18 mouse cellular contexts compared by ENCODE assay signal in genomic region chr10:50197897-50198538, GRCm38 (mm10).
DNase-seq lines count a peak whose midpoint lies in the region; ATAC-seq lines count a peak whose summit lies in the region.
"Had no signal": no experiment of that assay in that cellular context is flagged by ENCODE, and none has a peak within 500 bp of the region (broad histone marks: within the 10 kb centered on the region; RNA-seq: fewer than 3 reads in every experiment).

No protein-coding gene starts in this region.

- H3K4me2 ChIP-seq in forebrain, embryonic 16.5 days (ENCODE audit: low read length) = no peak overlapping the region
- no peak overlapping the region for H3K4me2 ChIP-seq in midbrain, embryonic 11.5 days
- no peak overlapping the region for H3K4me2 ChIP-seq in embryonic facial prominence, embryonic 15.5 days (replicated peaks)
- H3K4me2 ChIP-seq: embryonic facial prominence, embryonic 13.5 days had no signal

- no peaks in the 10 kb centered on the region for H3K9me3 ChIP-seq in forebrain, embryonic 10.5 days
- no peaks in the 10 kb centered on the region for H3K9me3 ChIP-seq in forebrain, embryonic 16.5 days (ENCODE audit: control insufficient read depth, low read length)
- H3K9me3 ChIP-seq in midbrain, embryonic 11.5 days (ENCODE audit: control insufficient read depth, low read length) = no peaks in the 10 kb centered on the region
- H3K9me3 ChIP-seq in midbrain, embryonic 10.5 days (replicated peaks) = no peaks in the 10 kb centered on the region
- H3K9me3 ChIP-seq in embryonic facial prominence, embryonic 15.5 days (replicated peaks) = no peaks in the 10 kb centered on the region
- H3K9me3 ChIP-seq: embryonic facial prominence, embryonic 13.5 days had no signal

- WGBS in forebrain, embryonic 10.5 days = 71% methylated on average over 5 of the region's 5 CpGs
- WGBS in forebrain, embryonic 16.5 days = 54% methylated on average over 5 of the region's 5 CpGs
- 70% methylated on average over 5 of the region's 5 CpGs for WGBS in midbrain, embryonic 11.5 days
- 77% methylated on average over 5 of the region's 5 CpGs for WGBS in midbrain, embryonic 10.5 days
- 66% methylated on average over 5 of the region's 5 CpGs for WGBS in embryonic facial prominence, embryonic 15.5 days

- no peaks in the 10 kb centered on the region for H3K36me3 ChIP-seq in forebrain, embryonic 10.5 days (replicated peaks)
- no peaks in the 10 kb centered on the region for H3K36me3 ChIP-seq in forebrain, embryonic 16.5 days (ENCODE audit: control insufficient read depth, insufficient read depth)
- H3K36me3 ChIP-seq in midbrain, embryonic 11.5 days (ENCODE audit: control insufficient read depth, insufficient read depth, low read length) = no peaks in the 10 kb centered on the region
- H3K36me3 ChIP-seq in midbrain, embryonic 10.5 days = no peaks in the 10 kb centered on the region
- H3K36me3 ChIP-seq in embryonic facial prominence, embryonic 15.5 days = no peaks in the 10 kb centered on the region
- H3K36me3 ChIP-seq: embryonic facial prominence, embryonic 13.5 days had no signal

- no peak overlapping the region for H3K9ac ChIP-seq in forebrain, embryonic 16.5 days (replicated peaks; ENCODE audit: low read depth, low read length)
- H3K9ac ChIP-seq in midbrain, embryonic 11.5 days (ENCODE audit: low read length) = no peak overlapping the region
- H3K9ac ChIP-seq in embryonic facial prominence, embryonic 15.5 days = no peak overlapping the region
- H3K9ac ChIP-seq: embryonic facial prominence, embryonic 13.5 days; liver, postnatal 0 days had no signal

- no peak overlapping the region for H3K4me3 ChIP-seq in forebrain, embryonic 10.5 days
- H3K4me3 ChIP-seq in forebrain, embryonic 16.5 days (replicated peaks; ENCODE audit: low read length) = no peak overlapping the region
- no peak overlapping the region for H3K4me3 ChIP-seq in midbrain, embryonic 11.5 days (ENCODE audit: low read depth, low read length)
- H3K4me3 ChIP-seq in midbrain, embryonic 10.5 days = no peak overlapping the region
- no peak overlapping the region for H3K4me3 ChIP-seq in embryonic facial prominence, embryonic 15.5 days (replicated peaks)
- H3K4me3 ChIP-seq: embryonic facial prominence, embryonic 13.5 days had no signal

- peak; percentile 14 for DNase-seq in forebrain, embryonic 10.5 days (ENCODE audit: extremely low spot score, low spot score)
- DNase-seq in midbrain, embryonic 11.5 days (ENCODE audit: low spot score, missing footprints) = no peak
- DNase-seq in midbrain, embryonic 10.5 days (ENCODE audit: low spot score) = no peak
- DNase-seq in embryo, embryonic 11 days = no peak
- no peak for DNase-seq in right cerebral cortex, adult 18-20 months
- DNase-seq: adrenal gland, postnatal 36 days; heart, postnatal 10 days; kidney, adult 18-20 months; liver, postnatal 0 days; lung, postnatal 10 days; midbrain, embryonic 14.5 days; retina, postnatal 1 day; right cerebral cortex, postnatal 4 days had no signal

- H3K27me3 ChIP-seq in forebrain, embryonic 10.5 days (ENCODE audit: poor library complexity, severe bottlenecking) = no peaks in the 10 kb centered on the region
- H3K27me3 ChIP-seq in forebrain, embryonic 16.5 days (replicated peaks; ENCODE audit: control insufficient read depth, insufficient read depth, low read length) = no peaks in the 10 kb centered on the region
- no peaks in the 10 kb centered on the region for H3K27me3 ChIP-seq in midbrain, embryonic 11.5 days (ENCODE audit: control insufficient read depth, insufficient read depth, low read length)
- H3K27me3 ChIP-seq in midbrain, embryonic 10.5 days (ENCODE audit: low read depth, poor library complexity, severe bottlenecking) = no peaks in the 10 kb centered on the region
- no peaks in the 10 kb centered on the region for H3K27me3 ChIP-seq in embryonic facial prominence, embryonic 15.5 days
- H3K27me3 ChIP-seq: embryonic facial prominence, embryonic 13.5 days had no signal

- H3K4me1 ChIP-seq in forebrain, embryonic 10.5 days = peaks cover 23% of the 10 kb centered on the region
- H3K4me1 ChIP-seq in forebrain, embryonic 16.5 days (replicated peaks; ENCODE audit: control insufficient read depth, insufficient read depth, low read length) = no peaks in the 10 kb centered on the region
- no peaks in the 10 kb centered on the region for H3K4me1 ChIP-seq in midbrain, embryonic 11.5 days (ENCODE audit: control insufficient read depth, insufficient read depth, low read length)
- peaks cover 9% of the 10 kb centered on the region for H3K4me1 ChIP-seq in midbrain, embryonic 10.5 days
- H3K4me1 ChIP-seq in embryonic facial prominence, embryonic 15.5 days = no peaks in the 10 kb centered on the region
- H3K4me1 ChIP-seq: embryonic facial prominence, embryonic 13.5 days had no signal

- no peak for ATAC-seq in forebrain, embryonic 16.5 days
- ATAC-seq in midbrain, embryonic 11.5 days (ENCODE audit: low FRiP score) = 0 out of 2 replicates have a peak, but pooled peaks have one; percentile 15
- 0 out of 2 replicates have a peak, but pooled peaks have one; percentile 67 for ATAC-seq in embryonic facial prominence, embryonic 15.5 days (ENCODE audit: insufficient number of reproducible peaks, low FRiP score, low TSS enrichment, low read depth)
- ATAC-seq: liver, postnatal 0 days had no signal

- H3K27ac ChIP-seq in forebrain, embryonic 10.5 days = 0 out of 2 replicates have a peak overlapping the region, but pooled peaks have one; percentile 65
- H3K27ac ChIP-seq in forebrain, embryonic 16.5 days (ENCODE audit: low read length) = no peak overlapping the region
- H3K27ac ChIP-seq in midbrain, embryonic 11.5 days (ENCODE audit: low read depth, low read length) = no peak overlapping the region
- H3K27ac ChIP-seq in midbrain, embryonic 10.5 days (replicated peaks) = no peak overlapping the region
- H3K27ac ChIP-seq in embryonic facial prominence, embryonic 15.5 days (replicated peaks) = no peak overlapping the region
- H3K27ac ChIP-seq: embryonic facial prominence, embryonic 13.5 days; kidney, postnatal 0 days; stomach, postnatal 0 days had no signal
